Mouse (Mus musculus): ENCODE data around the gene Med13l.

DNA sequence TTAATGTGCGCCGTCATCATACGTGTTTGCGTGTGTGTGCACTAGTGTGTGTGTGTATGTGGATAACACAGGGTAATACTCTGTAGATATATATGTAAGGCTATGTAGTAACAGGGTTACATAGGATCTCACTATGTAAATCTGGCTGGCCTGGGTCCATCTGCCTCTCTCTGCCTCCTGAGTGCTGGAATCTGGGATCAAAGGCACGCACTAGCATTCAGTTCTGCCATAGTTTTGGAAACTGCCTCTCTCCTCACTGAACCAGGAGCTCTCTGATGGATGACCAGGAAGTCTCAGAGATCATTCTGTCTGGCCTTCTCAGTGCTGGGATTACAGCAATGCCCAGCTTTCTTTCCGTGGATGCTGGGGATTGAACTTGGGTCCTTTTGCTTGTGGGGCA, 44.4 kb upstream of the Med13l start:
- TF ChIP-seq CTCF (IDR thresholded peaks at IDR 0.05; ENCODE audit: low read depth, low read length) (no peak), POLR2A (IDR thresholded peaks at IDR 0.05; ENCODE audit: extremely low read depth, insufficient read depth, low read length) (no peak)

Measured in liver, adult 2 months (tissue).